16 mouse cellular contexts compared by ENCODE assay signal in genomic region chr9:43834283-43834682, GRCm38 (mm10).
DNase-seq lines count a peak whose midpoint lies in the region; ATAC-seq and TF ChIP-seq lines count a peak whose summit lies in the region.
"Had no signal": no experiment of that assay in that cellular context is flagged by ENCODE, and none has a peak within 500 bp of the region (broad histone marks: within the 10 kb centered on the region; RNA-seq: fewer than 3 reads in every experiment).

No protein-coding gene starts in this region.

- intact Hi-C loops in left cerebral cortex, postnatal 14 days (cut with DNase I): no loop called here

- no peak for DNase-seq in forebrain, postnatal 0 days
- DNase-seq in forebrain, embryonic 14.5 days (ENCODE audit: low spot score): no peak
- peak; percentile 22 for DNase-seq in brain, adult 2 months (ENCODE audit: low read depth, low spot score)
- no peak for DNase-seq in hindbrain, embryonic 10.5 days (ENCODE audit: low spot score)
- DNase-seq in left cerebral cortex, postnatal 14 days (ENCODE audit: low spot score in 2 of 2): no peak
- no peak for DNase-seq in thymus, postnatal 0 days (ENCODE audit: low spot score)
- DNase-seq in ovary, adult 18-20 months (ENCODE audit: low spot score): no peak
- DNase-seq: adrenal gland, postnatal 25 days; cerebellum, postnatal 36 days; heart, adult 18-20 months; heart, postnatal 10 days had no signal

- no peaks in the 10 kb centered on the region for H3K27me3 ChIP-seq in forebrain, postnatal 0 days (ENCODE audit: insufficient read depth, low read length)
- no peaks in the 10 kb centered on the region for H3K27me3 ChIP-seq in forebrain, embryonic 14.5 days (replicated peaks; ENCODE audit: control insufficient read depth, insufficient read depth, low read length)
- H3K27me3 ChIP-seq in hindbrain, embryonic 10.5 days (ENCODE audit: insufficient read depth, poor library complexity, severe bottlenecking): no peaks in the 10 kb centered on the region
- 0 out of 2 replicates have a peak, but pooled peaks cover 3% of the 10 kb centered on the region for H3K27me3 ChIP-seq in midbrain, embryonic 13.5 days
- H3K27me3 ChIP-seq: intestine, embryonic 15.5 days had no signal

- H3K4me1 ChIP-seq in forebrain, postnatal 0 days (ENCODE audit: insufficient read depth): no peaks in the 10 kb centered on the region
- H3K4me1 ChIP-seq in forebrain, embryonic 14.5 days (ENCODE audit: control insufficient read depth, insufficient read depth, low read length): 0 out of 2 replicates have a peak, but pooled peaks cover 1% of the 10 kb centered on the region
- H3K4me1 ChIP-seq in hindbrain, embryonic 10.5 days (replicated peaks): peaks cover 29% of the 10 kb centered on the region
- peaks cover 9% of the 10 kb centered on the region for H3K4me1 ChIP-seq in midbrain, embryonic 13.5 days (replicated peaks)
- H3K4me1 ChIP-seq: intestine, embryonic 15.5 days had no signal

- no peak overlapping the region for H3K9ac ChIP-seq in forebrain, postnatal 0 days
- no peak overlapping the region for H3K9ac ChIP-seq in forebrain, embryonic 14.5 days (ENCODE audit: low read length)
- H3K9ac ChIP-seq in midbrain, embryonic 13.5 days (replicated peaks): no peak overlapping the region
- H3K9ac ChIP-seq: intestine, embryonic 15.5 days had no signal

- TF ChIP-seq CTCF in forebrain, postnatal 0 days (IDR thresholded peaks at IDR 0.05; ENCODE audit: low read depth): no peak

- H3K4me3 ChIP-seq in forebrain, postnatal 0 days (ENCODE audit: low read depth, low read length): no peak overlapping the region
- H3K4me3 ChIP-seq in forebrain, embryonic 14.5 days (ENCODE audit: low read depth, low read length): no peak overlapping the region
- no peak overlapping the region for H3K4me3 ChIP-seq in hindbrain, embryonic 10.5 days
- H3K4me3 ChIP-seq in midbrain, embryonic 13.5 days (replicated peaks): no peak overlapping the region
- H3K4me3 ChIP-seq: intestine, embryonic 15.5 days; myocyte had no signal

- WGBS in forebrain, postnatal 0 days: 70% methylated on average over 13 of the region's 13 CpGs
- 69% methylated on average over 13 of the region's 13 CpGs for WGBS in forebrain, embryonic 14.5 days
- 77% methylated on average over 13 of the region's 13 CpGs for WGBS in hindbrain, embryonic 10.5 days
- 54% methylated on average over 13 of the region's 13 CpGs for WGBS in midbrain, embryonic 13.5 days

- no peaks in the 10 kb centered on the region for H3K9me3 ChIP-seq in forebrain, postnatal 0 days (ENCODE audit: low read length)
- no peaks in the 10 kb centered on the region for H3K9me3 ChIP-seq in forebrain, embryonic 14.5 days (replicated peaks; ENCODE audit: control insufficient read depth, low read length)
- H3K9me3 ChIP-seq in hindbrain, embryonic 10.5 days: no peaks in the 10 kb centered on the region
- no peaks in the 10 kb centered on the region for H3K9me3 ChIP-seq in midbrain, embryonic 13.5 days
- H3K9me3 ChIP-seq: intestine, embryonic 15.5 days had no signal

- no peak overlapping the region for H3K4me2 ChIP-seq in forebrain, postnatal 0 days (ENCODE audit: low read depth)
- no peak overlapping the region for H3K4me2 ChIP-seq in forebrain, embryonic 14.5 days (ENCODE audit: low read length)
- no peak overlapping the region for H3K4me2 ChIP-seq in midbrain, embryonic 13.5 days (replicated peaks)
- H3K4me2 ChIP-seq: intestine, embryonic 15.5 days had no signal

- no peaks in the 10 kb centered on the region for H3K36me3 ChIP-seq in forebrain, postnatal 0 days (ENCODE audit: insufficient read depth)
- no peaks in the 10 kb centered on the region for H3K36me3 ChIP-seq in forebrain, embryonic 14.5 days (ENCODE audit: control insufficient read depth, insufficient read depth, low read length)
- H3K36me3 ChIP-seq in hindbrain, embryonic 10.5 days: no peaks in the 10 kb centered on the region
- H3K36me3 ChIP-seq in midbrain, embryonic 13.5 days: no peaks in the 10 kb centered on the region
- H3K36me3 ChIP-seq: G1E; intestine, embryonic 15.5 days had no signal

- ATAC-seq in forebrain, postnatal 0 days: peak; percentile 36; the same call in 1 of the 2 replicates
- no peak for ATAC-seq in forebrain, embryonic 14.5 days
- peak; percentile 70 for ATAC-seq in midbrain, embryonic 13.5 days
- ATAC-seq: intestine, embryonic 15.5 days had no signal

- H3K27ac ChIP-seq in forebrain, postnatal 0 days (ENCODE audit: low read depth, low read length): no peak overlapping the region
- H3K27ac ChIP-seq in forebrain, embryonic 14.5 days (ENCODE audit: low read depth, low read length): no peak overlapping the region
- 0 out of 2 replicates have a peak overlapping the region, but pooled peaks have one; percentile 31 for H3K27ac ChIP-seq in hindbrain, embryonic 10.5 days
- H3K27ac ChIP-seq in midbrain, embryonic 13.5 days: 0 out of 2 replicates have a peak overlapping the region, but pooled peaks have one; percentile 17
- H3K27ac ChIP-seq: intestine, embryonic 15.5 days; macrophage had no signal

Comparison
In these comparisons a context has a peak if more than half of its experiments do, and no peak if none do; other contexts are left out.
1. H3K27ac ChIP-seq: peak in hindbrain, embryonic 10.5 days (single experiment) and midbrain, embryonic 13.5 days (single experiment); none in forebrain, postnatal 0 days (single experiment) and forebrain, embryonic 14.5 days (single experiment).